Mouse (Mus musculus) heart, adult 11 months (tissue): ENCODE results near the gene Gab1.

Experiments
- DNase-seq: peaks from one replicate; pipeline ENCODE4 v3.0.0; 2022

Gab1 gene

DNA sequence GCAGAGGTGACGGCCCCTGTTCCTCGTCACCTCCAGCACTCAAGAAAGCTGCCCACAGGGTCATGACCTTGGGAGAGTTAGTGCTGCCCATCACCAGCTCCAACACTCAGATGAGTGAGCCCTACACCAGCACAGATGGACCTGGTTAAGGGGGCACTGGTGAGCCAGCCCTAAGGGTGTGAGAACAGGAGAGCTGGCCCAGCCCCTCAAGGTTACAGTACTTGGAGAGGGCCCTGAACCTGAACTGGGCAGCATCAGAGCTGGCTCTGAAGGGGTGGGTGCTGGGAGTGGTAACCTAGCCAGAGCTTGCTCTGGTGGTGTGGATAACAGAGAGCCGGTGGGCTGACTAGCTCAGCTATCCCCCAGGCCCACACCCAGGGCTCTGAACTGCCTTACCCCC, 37.8 kb downstream of the Gab1 start:
- DNase-seq = no peak

DNA sequence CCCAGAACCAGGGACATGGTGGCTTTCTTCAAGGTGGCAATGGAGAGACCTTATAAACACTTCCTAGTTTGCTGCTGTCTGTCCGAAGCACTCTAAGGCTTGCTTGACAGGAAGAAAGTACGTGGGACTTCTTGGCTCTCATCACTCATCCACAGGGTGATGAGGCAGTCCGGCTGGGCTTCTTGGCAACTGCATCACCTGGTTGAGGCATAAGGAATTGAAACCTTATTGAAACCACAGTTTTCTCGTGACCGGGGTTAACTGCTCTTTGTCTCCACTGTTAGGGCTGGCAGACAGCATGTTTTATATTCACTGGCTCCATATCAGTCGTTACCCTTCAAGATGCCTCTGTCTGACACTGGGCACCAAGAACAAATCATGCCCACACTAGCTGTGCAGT, 40.2 kb downstream of the Gab1 start:
- DNase-seq = peak; percentile 90

DNA sequence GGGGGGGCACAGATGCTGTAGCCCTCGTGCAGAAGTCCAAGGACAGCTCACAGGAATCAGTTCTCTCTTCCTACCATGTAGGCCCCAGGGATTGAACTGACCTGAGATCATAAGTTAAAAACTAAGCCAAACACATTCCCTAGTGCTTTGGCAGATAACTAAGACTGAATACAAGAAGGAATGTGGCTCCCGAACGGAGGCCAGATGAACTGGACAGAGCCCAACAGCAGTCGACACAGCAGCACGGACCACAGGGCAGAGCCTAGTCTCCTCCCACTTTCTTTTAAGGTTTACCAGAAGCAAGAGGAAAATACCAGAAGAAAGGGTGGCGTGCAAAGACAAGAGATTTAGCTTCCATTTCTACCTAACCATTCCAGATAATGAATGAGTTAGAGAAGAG, 42.1 kb downstream of the Gab1 start:
- DNase-seq = peak; percentile 96

DNA sequence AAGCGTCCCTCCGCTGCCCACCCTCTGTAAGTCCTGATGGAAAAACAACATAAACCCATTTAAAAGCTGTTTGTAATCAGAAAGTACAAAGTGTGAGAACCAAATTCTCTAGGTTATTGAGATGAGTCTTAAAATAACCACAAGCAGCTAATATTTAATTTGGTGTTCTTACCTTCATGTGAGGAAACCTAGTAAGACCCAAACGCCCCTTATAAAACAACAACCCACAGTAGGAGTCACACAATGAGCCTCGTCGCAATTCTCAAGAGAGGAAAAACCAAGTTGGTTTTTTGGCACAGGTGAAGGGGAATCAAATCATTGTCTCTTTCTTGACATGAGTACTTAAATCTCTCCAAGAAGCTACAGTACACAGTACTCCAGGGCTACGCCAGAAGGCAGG, 44.9 kb downstream of the Gab1 start:
- DNase-seq = no peak

DNA sequence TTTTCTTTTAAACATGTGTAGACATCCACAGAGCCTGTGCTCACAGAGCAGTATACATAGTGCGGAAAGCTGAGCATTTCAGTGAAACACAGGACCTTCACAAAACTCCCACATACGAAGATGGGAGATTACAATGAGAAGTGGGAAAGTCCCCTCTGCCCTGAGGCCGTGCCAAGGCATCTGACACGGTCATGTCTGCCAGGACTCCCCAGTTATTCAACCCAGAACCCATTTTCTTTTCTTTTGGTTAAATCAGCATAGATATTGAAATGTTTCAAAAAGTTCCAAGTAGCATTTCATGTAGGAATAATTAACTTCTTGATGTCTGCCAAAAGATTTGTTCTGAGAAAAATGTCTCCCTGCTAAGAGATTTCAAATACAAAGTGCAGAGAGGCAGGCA, 45.9 kb downstream of the Gab1 start:
- no peak for DNase-seq

DNA sequence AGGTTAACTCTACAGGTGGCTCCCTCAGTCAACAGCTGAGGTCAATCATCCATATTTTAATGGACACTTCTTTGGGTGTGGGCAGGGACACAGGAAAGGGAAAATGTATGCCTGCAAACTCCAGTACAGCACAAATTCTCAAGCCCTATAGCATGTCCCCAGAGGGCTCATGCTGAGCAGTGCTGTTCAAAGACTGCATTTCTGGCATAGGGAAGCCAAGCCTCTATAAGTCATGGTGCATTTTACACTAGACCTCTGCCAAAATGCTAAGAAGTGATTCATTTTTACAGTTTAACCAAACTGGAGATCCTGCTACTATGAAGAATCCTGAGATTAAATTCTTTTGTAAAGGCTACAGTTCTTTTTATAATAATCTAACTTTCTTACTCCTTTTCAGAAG, 47.8 kb downstream of the Gab1 start:
- no peak for DNase-seq

DNA sequence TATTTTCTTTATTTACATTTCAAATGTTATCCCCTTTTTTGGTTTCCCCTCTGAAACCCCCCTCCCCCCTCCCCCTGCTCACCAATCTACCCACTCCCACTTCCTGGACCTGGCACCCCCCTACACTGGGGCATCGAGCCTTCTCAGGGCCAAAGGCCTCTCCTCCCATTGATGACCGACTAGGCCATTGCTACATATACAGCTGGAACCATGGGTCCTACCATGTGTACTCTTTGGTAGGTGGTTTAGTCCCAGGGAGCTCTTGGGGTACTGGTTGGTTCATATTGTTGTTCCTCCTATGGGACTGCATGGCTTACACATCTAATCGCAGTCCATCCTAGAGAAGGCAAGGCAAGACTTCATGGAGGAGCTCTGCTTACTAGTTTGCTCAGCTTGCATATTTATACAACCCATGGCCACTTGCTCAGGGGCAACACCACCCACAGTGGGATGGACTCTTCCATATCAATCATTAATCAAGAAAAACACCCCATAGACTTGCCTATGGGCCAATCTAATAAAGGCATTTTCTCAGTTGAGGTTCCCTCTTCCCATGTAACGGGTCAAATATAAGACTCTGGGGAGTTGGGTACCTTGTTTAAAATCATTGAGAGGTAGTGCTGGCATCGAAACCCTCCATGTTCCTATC, 48.3 kb downstream of the Gab1 start:
- DNase-seq = peak; percentile 85

DNA sequence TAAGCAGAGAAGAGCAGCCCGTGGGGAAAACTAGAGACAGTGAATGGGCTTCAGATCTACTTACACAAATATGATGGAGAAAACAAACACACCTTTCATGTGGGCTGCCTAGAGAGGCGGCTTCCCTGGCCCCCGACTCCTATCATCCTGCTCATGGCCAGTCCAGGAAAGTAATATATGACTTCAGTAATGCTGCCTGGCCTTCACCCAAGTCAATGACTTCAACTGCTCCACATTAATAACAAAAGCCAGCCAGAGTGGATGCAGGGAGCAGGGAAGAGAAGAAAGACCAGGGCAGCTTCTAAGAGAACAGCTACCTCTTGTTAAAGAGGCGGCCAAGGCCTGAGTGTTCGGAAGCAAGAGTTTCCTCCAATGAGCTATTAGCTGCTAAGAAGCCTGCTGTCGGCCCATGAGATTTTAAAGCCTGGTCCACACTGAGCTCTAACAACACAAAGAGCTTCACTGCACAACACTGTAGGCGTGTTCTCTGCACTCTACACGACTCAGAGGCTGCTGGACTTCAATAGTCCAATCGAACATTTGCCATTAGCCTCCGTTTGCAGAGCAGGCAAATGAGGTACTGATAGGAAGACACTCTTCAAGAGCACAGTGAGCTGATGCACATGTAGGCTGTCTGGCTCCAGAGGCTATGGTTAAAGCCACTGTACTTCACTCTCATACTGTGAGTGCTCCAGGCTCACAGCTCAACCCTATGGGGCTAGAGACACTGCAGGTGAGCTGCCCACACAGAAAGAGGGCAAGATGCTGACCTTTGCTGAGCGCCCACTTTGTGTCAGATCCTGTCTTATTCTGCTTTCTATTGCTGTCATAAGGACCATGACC, 49.4 kb downstream of the Gab1 start:
- peak; percentile 92 for DNase-seq

DNA sequence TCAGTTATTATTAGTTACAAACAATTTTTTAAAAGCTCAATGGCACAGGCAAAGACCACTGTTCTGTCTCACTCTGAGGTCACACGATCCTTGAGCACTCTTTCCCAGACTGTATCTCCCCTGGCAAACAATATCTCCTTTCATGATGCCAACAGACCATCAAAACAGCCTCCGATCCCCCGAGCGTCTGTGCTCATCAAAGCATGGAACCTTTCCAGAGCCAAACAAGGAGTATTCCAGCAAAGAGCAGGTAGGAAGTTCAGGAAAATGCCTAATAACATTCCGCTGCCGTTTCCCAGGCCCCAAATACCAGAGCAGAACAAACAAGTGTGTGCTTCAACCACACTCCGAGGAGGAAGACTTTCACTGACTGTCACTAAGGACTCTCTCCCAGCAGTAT, 50.2 kb downstream of the Gab1 start:
- DNase-seq = peak; percentile 83

DNA sequence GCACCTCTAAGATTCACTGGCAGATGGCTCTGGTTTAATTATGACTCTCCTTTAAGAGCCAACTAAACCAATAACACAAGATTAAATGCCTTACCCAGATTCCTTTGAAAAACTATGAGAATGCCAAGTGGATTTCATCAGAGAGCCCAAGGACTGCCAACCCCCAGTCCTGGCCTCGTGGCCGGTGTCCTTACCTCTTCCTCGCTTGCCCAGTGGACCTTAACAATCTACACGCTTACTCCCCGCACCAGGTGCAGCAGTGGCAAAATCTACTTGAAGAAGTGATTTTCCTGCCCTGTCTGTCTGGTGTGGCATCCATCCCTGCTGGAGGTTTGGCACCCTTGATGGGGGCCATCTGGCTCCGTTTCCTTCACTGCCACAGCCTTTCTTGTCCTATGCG, 53.3 kb downstream of the Gab1 start:
- peak; percentile 91 for DNase-seq

DNA sequence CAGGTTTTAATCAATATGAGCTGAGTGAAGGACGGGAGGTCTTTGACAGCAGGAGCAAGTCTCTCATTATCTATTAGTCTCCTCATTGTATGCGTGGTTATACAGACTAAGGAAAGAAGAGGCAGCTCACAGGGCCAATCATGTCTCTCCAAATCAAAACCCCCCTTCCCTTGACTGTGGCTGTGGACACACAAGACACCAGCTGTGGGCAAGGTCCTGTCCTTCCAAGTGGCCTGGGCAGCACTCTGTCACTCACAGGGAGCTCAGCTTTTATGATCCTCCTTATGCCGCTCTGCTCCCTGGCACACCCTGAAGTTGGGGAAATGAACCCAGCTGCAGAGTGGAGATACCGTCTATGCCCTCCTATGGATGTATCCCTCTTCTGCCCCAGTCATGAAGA, 55.2 kb downstream of the Gab1 start:
- DNase-seq = peak; percentile 88

DNA sequence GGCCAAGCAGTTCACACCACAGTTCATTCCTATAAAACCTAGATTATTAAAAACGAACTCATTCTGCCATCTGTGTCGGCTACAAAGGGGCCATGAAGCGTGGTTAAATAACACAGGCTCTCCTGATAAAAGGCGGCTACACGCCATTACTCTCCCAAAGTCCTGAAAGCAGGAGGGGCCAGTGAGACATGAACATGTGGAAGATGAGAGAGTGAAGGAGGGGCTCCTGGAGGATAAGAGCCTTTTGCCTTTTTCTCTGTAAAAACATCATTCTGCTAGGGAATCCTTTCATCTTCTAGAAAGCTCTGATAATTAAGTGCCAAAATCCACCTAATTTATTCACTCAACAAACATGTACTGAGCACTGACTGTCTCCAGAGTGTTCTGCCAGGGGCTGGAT, 55.9 kb downstream of the Gab1 start:
- DNase-seq = no peak

DNA sequence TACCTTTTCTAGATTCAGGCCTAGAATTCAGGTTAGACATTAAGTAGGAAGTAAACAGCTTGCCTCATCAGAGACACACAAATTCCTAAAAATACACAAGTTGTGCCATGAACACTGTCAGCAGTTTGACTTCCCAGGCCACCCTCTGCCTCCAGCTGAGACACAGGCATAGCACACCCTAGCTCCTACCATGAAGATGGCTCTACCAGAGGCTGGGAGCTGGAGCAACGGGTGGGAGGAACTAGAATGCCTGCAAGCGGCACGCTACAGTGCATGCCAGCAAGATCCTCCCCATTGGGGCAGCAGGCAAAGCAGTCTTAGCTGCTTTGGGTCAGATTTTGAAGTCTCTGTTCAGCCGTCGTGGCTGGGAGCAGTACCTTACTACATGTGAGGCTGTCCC, 57.1 kb downstream of the Gab1 start:
- peak; percentile 89 for DNase-seq

DNA sequence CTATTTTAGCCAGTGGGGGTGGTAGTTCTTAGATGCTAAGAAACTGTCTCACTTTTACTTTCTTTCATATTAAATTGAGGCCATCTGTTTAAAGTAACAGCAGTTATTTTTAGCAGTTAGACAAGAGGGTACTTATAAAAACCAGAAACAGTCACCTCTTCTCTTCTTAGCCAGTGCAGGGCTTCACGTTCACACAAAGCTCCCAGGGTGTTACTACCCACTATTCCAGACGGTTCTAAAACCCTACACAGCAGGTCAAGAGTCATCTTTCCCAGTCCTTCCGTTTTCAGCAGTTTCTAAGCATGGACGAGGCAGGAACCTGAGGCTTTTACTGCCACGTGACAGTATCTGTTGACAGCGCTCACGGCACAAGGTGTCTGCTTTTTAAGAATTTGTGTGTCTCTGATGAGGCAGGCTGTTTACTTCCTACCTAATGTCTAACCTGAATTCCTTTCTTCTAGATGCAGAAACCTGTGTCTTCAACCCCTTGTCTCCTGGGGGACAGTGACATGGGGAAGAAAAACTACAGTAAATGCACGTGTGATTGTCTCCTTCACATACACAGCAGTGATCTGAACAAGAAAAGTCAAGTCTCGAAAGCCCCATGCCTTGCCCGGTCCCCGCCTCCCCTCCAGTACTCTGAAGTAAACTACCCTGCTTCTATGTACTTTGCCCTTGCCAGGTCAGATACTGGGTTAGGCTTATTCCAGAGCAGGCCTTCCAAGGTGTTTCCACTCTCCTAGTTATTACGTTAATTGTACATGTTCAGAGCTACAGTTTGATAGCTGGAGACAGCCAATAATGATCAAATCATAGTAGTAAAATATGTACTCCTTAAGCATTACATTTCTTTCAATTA, 58.7 kb downstream of the Gab1 start:
- DNase-seq = no peak

DNA sequence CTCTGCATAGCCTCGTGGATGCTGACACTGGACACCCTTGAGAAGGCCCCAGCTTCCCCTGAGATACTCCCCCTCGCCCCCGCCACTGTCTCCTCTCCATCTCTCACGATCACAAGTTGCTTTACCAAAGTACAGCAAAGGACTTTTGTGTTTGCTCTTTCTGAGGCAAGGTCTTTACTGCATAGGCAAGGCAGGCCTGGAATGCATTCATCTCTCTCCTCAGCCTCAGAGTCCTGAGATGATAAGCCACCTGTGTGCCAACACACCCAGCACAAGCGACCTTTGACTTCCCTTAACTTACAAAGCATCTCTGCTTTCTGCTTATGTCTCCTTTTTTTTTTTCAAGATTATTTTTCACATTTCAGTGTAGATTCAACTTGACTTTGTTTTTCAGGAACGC, 61.3 kb downstream of the Gab1 start:
- peak; percentile 77 for DNase-seq

DNA sequence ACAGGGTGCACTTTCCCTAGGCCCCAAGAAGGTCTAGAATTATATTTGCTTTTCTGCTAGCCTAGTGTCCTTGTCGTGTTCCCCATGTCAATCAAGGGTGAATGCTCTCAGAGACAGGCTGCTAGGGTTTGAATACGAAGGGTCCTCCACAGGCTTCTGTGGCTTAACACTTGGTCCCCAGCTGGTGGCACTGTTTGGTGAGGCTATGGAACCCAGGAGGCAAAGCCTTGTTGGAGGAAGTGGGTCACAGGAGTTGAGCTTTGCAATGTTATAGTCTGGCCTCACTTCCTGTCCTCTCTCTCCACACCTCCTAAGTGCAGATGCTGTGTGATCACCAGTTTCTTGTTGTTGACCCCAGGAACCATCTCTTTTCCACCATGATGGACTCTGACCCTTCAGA, 63.3 kb downstream of the Gab1 start:
- DNase-seq = peak; percentile 74

DNA sequence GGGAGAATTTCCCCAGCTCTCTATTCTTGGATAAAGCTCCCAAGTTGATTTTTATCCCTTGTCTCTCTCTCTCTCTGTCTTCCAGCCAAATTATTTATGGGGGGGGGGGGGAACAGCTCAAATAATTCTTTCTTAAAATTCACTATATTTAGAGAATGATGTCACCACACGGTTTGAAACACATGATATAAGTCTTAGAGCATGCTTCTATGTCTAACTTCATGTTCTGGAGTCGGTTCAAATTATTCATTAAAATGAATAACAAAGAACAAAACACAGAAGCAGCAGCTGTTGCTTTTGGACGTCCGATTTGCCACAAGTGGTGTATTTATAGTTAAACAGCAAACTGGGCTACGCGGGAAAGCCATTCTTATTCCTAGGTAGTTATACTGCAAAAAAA, 65.1 kb downstream of the Gab1 start:
- DNase-seq = no peak

DNA sequence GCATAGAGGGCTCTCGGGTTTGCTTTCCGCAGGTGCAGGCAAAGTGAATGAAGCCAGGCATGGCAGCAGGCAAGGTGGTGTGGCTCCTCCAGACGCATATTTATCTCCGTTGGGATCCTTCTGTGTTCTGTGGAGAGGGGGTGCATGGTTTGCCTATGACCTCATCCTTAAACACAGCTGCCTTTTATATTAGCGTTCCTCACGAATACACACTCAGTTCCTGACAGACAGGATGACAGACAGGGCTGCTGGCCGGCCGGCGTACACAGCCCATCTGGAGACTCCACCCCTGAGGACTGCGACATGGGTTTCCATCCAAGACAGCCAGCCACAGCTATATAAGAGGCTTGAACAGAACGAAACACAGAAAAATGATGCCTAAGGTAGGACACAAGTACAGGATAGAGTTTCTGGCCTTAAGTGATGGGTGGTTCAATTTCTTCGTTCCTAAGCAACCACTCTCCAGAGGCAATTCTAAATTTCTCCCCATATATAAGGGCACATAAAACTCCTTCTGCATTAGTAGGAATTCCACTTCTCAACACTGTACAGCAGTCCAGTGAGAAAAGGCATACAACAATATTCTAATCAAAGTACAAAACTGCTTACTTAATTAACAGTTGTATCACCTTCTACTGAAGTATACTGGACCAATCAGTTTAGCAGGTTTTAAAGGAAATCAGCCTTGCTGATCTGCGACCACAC, 66.1 kb downstream of the Gab1 start:
- peak; percentile 98 for DNase-seq

DNA sequence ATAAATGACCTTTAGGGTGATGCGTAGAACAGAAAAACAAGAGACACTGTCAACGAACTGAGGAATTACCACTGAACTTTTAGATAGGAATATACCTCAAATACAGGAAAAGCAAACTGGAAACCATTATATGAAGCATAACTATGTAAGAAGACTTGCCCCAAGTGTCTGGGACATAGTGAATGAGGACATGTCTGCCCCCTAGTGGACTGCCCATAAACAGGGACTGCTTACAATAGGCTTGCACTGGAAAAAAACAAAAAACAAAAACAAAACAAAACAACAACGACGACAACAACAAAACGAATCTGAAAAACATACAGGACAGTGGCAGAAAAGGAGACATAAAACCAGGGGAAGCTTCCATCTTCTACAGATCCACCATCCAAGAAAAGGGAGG, 66.9 kb downstream of the Gab1 start:
- no peak for DNase-seq

DNA sequence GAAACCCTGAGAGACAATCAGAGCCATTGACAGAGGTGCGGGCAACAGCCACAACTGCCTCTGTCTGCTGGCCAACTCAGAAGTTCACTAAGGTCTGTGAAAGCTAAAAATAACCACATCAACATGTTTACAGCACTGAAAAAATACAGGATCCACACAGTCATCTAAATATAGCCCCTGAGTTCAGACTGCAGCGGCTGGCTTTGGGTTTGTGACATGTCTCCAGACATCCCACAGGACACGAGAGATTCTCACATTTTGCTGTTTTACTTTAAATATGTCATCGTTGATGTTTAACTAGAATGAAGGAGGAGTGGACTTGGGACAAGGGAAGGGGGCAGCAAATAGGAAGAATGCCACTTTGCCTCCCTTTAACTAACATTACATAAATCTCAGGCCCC, 68.7 kb downstream of the Gab1 start:
- DNase-seq = peak; percentile 97

DNA sequence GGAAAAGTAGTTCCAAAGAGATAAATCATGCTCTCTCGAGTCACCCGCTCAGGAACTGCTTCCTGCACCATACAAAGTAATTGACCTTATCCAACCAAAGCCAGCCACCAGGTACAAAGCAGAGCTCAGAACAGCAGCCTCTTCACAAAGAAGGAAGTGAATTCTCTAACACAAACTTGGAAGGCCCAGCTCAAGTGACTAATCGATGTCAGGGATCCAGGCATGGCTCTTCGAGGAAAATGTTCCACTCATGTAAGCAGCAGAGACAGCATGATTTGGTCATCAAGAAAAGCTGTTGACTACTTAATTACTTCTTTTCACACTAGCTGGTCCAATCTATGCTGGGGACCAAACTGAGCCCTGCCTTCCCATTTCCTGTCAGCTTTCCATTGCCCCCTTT, 69.4 kb downstream of the Gab1 start:
- DNase-seq = peak; percentile 79

DNA sequence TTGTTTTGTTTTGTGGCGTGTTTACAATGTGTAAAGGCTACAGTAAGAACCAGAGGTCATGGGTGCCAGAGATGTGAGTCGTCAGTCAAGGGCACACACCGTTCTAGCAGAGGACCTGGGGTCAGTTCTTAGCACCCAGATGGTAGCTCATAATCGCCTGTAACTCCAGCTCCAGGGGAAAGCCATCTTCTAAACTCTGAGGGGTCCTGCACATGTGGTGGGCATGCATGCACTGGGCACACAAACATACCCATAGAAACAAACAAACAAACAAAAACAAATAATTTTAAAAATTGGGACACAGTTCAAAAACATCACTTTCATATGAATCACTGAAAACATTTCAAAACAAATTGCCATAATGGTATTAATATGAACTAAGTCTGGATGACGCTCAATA, 69.9 kb downstream of the Gab1 start:
- DNase-seq = peak; percentile 85
